Mouse (Mus musculus) brown adipose tissue, adult 24 weeks (tissue): ENCODE data around the gene Shkbp1. TPM values are rescaled to one million over a fixed set of nuclear protein-coding genes. Genes with fewer than 3 reads are reported as not detected.

ENCODE experiments used
- H3K27ac ChIP-seq: fragments of 200-500 bp; replicated peaks from 2 replicates; pipeline ENCODE4 v1.5.1; 2012; ENCODE audit warnings: low read depth, mild to moderate bottlenecking, low read length
- H3K4me1 ChIP-seq: fragments of 200-500 bp; 2 replicates; pipeline ENCODE4 v1.6.1; 2012; ENCODE audit warnings: low read length, mixed read lengths; ENCODE audit not compliant: control insufficient read depth, insufficient read depth, insufficient read length
- H3K4me3 ChIP-seq: fragments of 200-500 bp; 2 replicates; pipeline ENCODE4 v1.5.1; 2012; ENCODE audit warnings: low read depth, mild to moderate bottlenecking, low read length, moderate library complexity; ENCODE audit not compliant: insufficient read depth
- polyA plus RNA-seq: library from polyadenylated mRNA; stranded (reverse); fragments of >200 nt; gene quantifications from 2 replicates; pipeline ENCODE4 v1.2.4, GENCODE M21; 2012; ENCODE audit not compliant: missing spikeins, insufficient read depth, insufficient read length

The Shkbp1 gene
- polyA plus RNA-seq, 1 experiment: 11.6 TPM

DNA sequence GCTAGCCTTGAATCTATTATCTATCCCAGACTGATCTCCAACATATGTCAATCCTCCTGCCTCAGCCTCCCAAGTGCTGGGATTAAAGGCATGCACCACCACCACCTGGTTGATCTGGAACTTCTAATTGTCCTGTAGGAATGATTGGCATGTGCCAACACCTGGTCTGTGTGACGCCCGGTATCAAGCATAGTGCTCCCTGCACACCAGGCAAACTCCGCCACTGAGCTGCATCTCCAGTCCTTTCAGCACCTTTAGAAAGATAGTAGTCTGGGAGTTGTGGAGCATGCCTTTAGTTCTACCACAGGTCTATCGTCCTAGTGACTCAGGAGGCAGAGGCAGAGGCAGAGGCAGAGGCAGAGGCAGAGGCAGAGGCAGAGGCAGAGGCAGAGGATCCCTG, 55.5 kb downstream of the Shkbp1 start:
- Histone ChIP-seq H3K4me3 (no peak overlapping the region), H3K27ac (no peak overlapping the region), H3K4me1 (no peaks in the 10 kb centered on the region)

GRCm38 (mm10) chr7:27298816-27299215, 57.0 kb downstream of the Shkbp1 start:
- no peaks in the 10 kb centered on the region for H3K4me1 ChIP-seq
- H3K4me3 ChIP-seq: no peak overlapping the region
- no peak overlapping the region for H3K27ac ChIP-seq

GRCm38 (mm10) chr7:27298033-27298610, 57.7 kb downstream of the Shkbp1 start:
- Histone ChIP-seq H3K4me1 (no peaks in the 10 kb centered on the region), H3K4me3 (no peak overlapping the region), H3K27ac (no peak overlapping the region)

GRCm38 (mm10) chr7:27296518-27296917, 59.3 kb downstream of the Shkbp1 start:
- H3K27ac ChIP-seq: no peak overlapping the region
- H3K4me3 ChIP-seq: no peak overlapping the region

GRCm38 (mm10) chr7:27295956-27296355, 59.9 kb downstream of the Shkbp1 start:
- H3K4me3 ChIP-seq: no peak overlapping the region
- no peak overlapping the region for H3K27ac ChIP-seq
- no peaks in the 10 kb centered on the region; the same call in 1 of the 2 replicates for H3K4me1 ChIP-seq

More at GRCm38 (mm10) chr7:27296518-27296917, 59.3 kb downstream of the Shkbp1 start:
- no peaks in the 10 kb centered on the region; the same call in 1 of the 2 replicates for H3K4me1 ChIP-seq

Other genes starting within 250 kb of the Shkbp1 start
- 5.0 and 8.5 TPM in 2 replicates for gene Cyp2f2, start 236.1 kb downstream of the Shkbp1 start, polyA plus RNA-seq
- gene Cyp2t4, start 202.3 kb downstream of the Shkbp1 start, polyA plus RNA-seq: not detected in 2 replicates
- gene Egln2, start 189.2 kb downstream of the Shkbp1 start, polyA plus RNA-seq: 22.6 and 23.9 TPM in 2 replicates
- gene Rab4b, start 177.1 kb downstream of the Shkbp1 start, polyA plus RNA-seq: 13.6 and 21.4 TPM in 2 replicates
- not detected in 2 replicates for gene Gm21983, start 174.9 kb downstream of the Shkbp1 start, polyA plus RNA-seq
- gene Mia, start 174.9 kb downstream of the Shkbp1 start, polyA plus RNA-seq: not detected in 2 replicates
- 5.6 and 8.2 TPM in 2 replicates for gene BC024978, start 160.2 kb downstream of the Shkbp1 start, polyA plus RNA-seq
- 31.5 and 50.7 TPM in 2 replicates for gene Snrpa, start 159.7 kb downstream of the Shkbp1 start, polyA plus RNA-seq
- gene Itpkc, start 127.4 kb downstream of the Shkbp1 start, polyA plus RNA-seq: 2.2 and 5.2 TPM in 2 replicates
- gene Coq8b, start 123.0 kb downstream of the Shkbp1 start, polyA plus RNA-seq: 13.3 and 19.1 TPM in 2 replicates
- 2.6 and 2.7 TPM in 2 replicates for gene Numbl, start 97.6 kb downstream of the Shkbp1 start, polyA plus RNA-seq
- gene Ltbp4, start 18.3 kb downstream of the Shkbp1 start, polyA plus RNA-seq: 22.8 and 25.9 TPM in 2 replicates
- gene Gm20479, start 1.4 kb upstream of the Shkbp1 start, polyA plus RNA-seq: 3.5 TPM in 1 of 2 replicates, not detected in the other
- gene Sptbn4, start 91.7 kb upstream of the Shkbp1 start, polyA plus RNA-seq: 0.20 TPM in 1 of 2 replicates, not detected in the other
- gene Blvrb, start 92.0 kb upstream of the Shkbp1 start, polyA plus RNA-seq: 80.2 and 109 TPM in 2 replicates
- 4.2 and 8.3 TPM in 2 replicates for gene Sertad3, start 117.7 kb upstream of the Shkbp1 start, polyA plus RNA-seq
- 10.1 and 13.6 TPM in 2 replicates for gene Sertad1, start 130.9 kb upstream of the Shkbp1 start, polyA plus RNA-seq
- gene Prx, start 143.3 kb upstream of the Shkbp1 start, polyA plus RNA-seq: 0.32 and 0.50 TPM in 2 replicates
- not detected in 2 replicates for gene Hipk4, start 167.2 kb upstream of the Shkbp1 start, polyA plus RNA-seq
- 23.5 and 27.8 TPM in 2 replicates for gene Pld3, start 197.2 kb upstream of the Shkbp1 start, polyA plus RNA-seq
- 5.8 and 12.3 TPM in 2 replicates for gene 2310022A10Rik, start 197.2 kb upstream of the Shkbp1 start, polyA plus RNA-seq
- 294 and 321 TPM in 2 replicates for gene Akt2, start 235.5 kb upstream of the Shkbp1 start, polyA plus RNA-seq